Mouse (Mus musculus) heart, postnatal 36 days (tissue): Measurements from ENCODE around the gene Gm29866. TPM values are rescaled to one million over a fixed set of nuclear protein-coding genes. Genes with fewer than 3 reads are reported as not detected.
"Not testable (repeated sequence)": the region's sequence is repeated elsewhere in the genome, so short reads cannot be mapped to it uniquely, and the experiment has no call there.

Experiments
- DNase-seq, 2 experiments: peaks; one replicate each; pipeline ENCODE4 v3.0.0; 2021 to 2022
- intact Hi-C: fragments of 180-260 bp; cut with DNase I; formaldehyde crosslinking; loops from one replicate; pipeline ENCODE4 v1.15.1; 2025
- total RNA-seq, 2 experiments: library from RNA; stranded (reverse); gene quantifications; 2 replicates each; pipeline ENCODE4 v1.2.3; 2021

Gene Gm29866
- not detected for total RNA-seq

DNA sequence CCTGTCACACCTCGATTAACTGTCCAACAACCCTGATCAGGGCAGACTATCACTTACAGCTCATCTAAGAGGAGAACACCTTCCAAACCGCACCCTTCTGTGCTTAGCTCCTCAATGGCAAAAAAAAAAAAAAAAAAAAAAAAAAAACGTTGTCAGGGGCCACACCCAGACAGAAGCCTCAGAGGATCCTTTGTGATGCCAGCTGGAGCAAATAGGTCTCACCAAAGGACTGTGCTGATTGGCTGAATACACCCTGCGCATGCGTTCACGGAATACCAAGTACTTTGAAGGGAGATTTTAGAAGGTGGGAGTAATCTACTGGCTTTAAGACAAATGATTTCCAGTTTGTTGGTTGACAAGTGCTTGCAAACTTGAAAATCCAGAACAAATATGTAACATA is at the start of gene Gm29866:
Gm29866 (minus strand) TSS at position 101 of the 400 bp plus-strand sequence.
- intact Hi-C loops, DNase-seq: not testable (repeated sequence)

Other genes starting within 250 kb of the Gm29866 start
- not detected for gene Gm20909, start 170.9 kb upstream of the Gm29866 start, total RNA-seq
- gene Gm20865, start 247.9 kb upstream of the Gm29866 start, total RNA-seq = not detected